Comparison of ENCODE assay signal across 8 mouse cellular contexts in genomic region chr5:148349327-148350011, GRCm38 (mm10). TPM values are rescaled to one million over a fixed set of nuclear protein-coding genes. Genes with fewer than 3 reads are reported as not detected.
DNase-seq lines count a peak whose midpoint lies in the region.
"Had no signal": no experiment of that assay in that cellular context is flagged by ENCODE, and none has a peak within 500 bp of the region (broad histone marks: within the 10 kb centered on the region; RNA-seq: fewer than 3 reads in every experiment).

No protein-coding gene starts in this region.

- peak; percentile 23 to 53 for DNase-seq in layer of hippocampus, adult 18-20 months (ENCODE audit: low spot score in 2 of 2)
- DNase-seq in layer of hippocampus, postnatal 25 days (ENCODE audit: extremely low spot score in 1 of 2, low spot score in 1 of 2), result no peak
- peak; percentile 63 for DNase-seq in adrenal gland, adult 8-10 months
- DNase-seq in embryo, embryonic 11.5 days (ENCODE audit: low read depth, low spot score), result peak; percentile 55
- peak; percentile 26 to 54 for DNase-seq in lung, postnatal 4 days
- DNase-seq in urinary bladder, postnatal 36 days (ENCODE audit: low spot score in 2 of 2), result no peak
- no peak for DNase-seq in thymus, postnatal 25 days
- DNase-seq: gastrocnemius, postnatal 10 days had no signal

RNA-seq across cellular contexts. Expression of gene Slc7a1, which starts 50.2 kb away (rescaled TPM):
- 10 to 100 TPM; 21.7 to 22.1 TPM for total RNA-seq in layer of hippocampus, adult 18-20 months (2021)
- total RNA-seq in layer of hippocampus, postnatal 25 days (2021), result 10 to 100 TPM; 27.8 to 30.6 TPM
- 100 to 1,000 TPM in 2 of 4 experiments, 10 to 100 TPM in 2; 86.6 to 129 (median 106) TPM for total RNA-seq in adrenal gland, adult 8-10 months (2022)

Comparison
In these comparisons a context has a peak if more than half of its experiments do, and no peak if none do; other contexts are left out.
1. DNase-seq: peak in layer of hippocampus, adult 18-20 months (2 of 2), adrenal gland, adult 8-10 months (single experiment), embryo, embryonic 11.5 days (single experiment) and lung, postnatal 4 days (2 of 2); none in layer of hippocampus, postnatal 25 days (0 of 2), urinary bladder, postnatal 36 days (0 of 2) and thymus, postnatal 25 days (single experiment).